Mouse (Mus musculus): ENCODE measurements at regions not wholly inside any gene's neighbourhood (a gene's known extent, or its start where the extent isn't known, plus 50 kb on each side); places are given as distances from the start of the nearest gene placed in this dataset.

GRCm38 (mm10) chrX:163669886-163670285, 91.2 kb downstream of the Rnf138rt1 start:
- peak; percentile 50 to 55 for DNase-seq
